In genomic region chr7:124249838-124250237, GRCm38 (mm10) we compare ENCODE assay signal across 17 mouse cellular contexts.
DNase-seq lines count a peak whose midpoint lies in the region; ATAC-seq and TF ChIP-seq lines count a peak whose summit lies in the region.
"Had no signal": no experiment of that assay in that cellular context is flagged by ENCODE, and none has a peak within 500 bp of the region (broad histone marks: within the 10 kb centered on the region; RNA-seq: fewer than 3 reads in every experiment).

No protein-coding gene starts in this region.

- 62% methylated on average over 3 of the region's 3 CpGs for WGBS in midbrain, embryonic 15.5 days
- WGBS in midbrain, embryonic 10.5 days, result 89% methylated on average over 3 of the region's 3 CpGs

- no peak overlapping the region for H3K27ac ChIP-seq in midbrain, embryonic 15.5 days
- no peak overlapping the region for H3K27ac ChIP-seq in midbrain, embryonic 10.5 days (replicated peaks)
- H3K27ac ChIP-seq in layer of hippocampus, adult 2 months, result no peak overlapping the region
- H3K27ac ChIP-seq: embryonic facial prominence, embryonic 10.5 days; embryonic facial prominence, embryonic 12.5 days; forebrain, embryonic 13.5 days; forebrain, embryonic 15.5 days had no signal

- H3K36me3 ChIP-seq in midbrain, embryonic 15.5 days (replicated peaks), result no peaks in the 10 kb centered on the region
- no peaks in the 10 kb centered on the region for H3K36me3 ChIP-seq in midbrain, embryonic 10.5 days
- H3K36me3 ChIP-seq: embryonic facial prominence, embryonic 10.5 days; embryonic facial prominence, embryonic 12.5 days; forebrain, embryonic 15.5 days had no signal

- peak; percentile 66; the same call in 1 of the 2 replicates for ATAC-seq in midbrain, embryonic 15.5 days (replicated peaks)
- ATAC-seq: forebrain, postnatal 0 days had no signal

- H3K27me3 ChIP-seq in midbrain, embryonic 15.5 days (replicated peaks), result no peaks in the 10 kb centered on the region
- no peaks in the 10 kb centered on the region for H3K27me3 ChIP-seq in midbrain, embryonic 10.5 days (ENCODE audit: low read depth, poor library complexity, severe bottlenecking)
- H3K27me3 ChIP-seq: embryonic facial prominence, embryonic 12.5 days; forebrain, embryonic 13.5 days; forebrain, embryonic 15.5 days had no signal

- H3K4me3 ChIP-seq in midbrain, embryonic 15.5 days, result no peak overlapping the region
- no peak overlapping the region for H3K4me3 ChIP-seq in midbrain, embryonic 10.5 days
- H3K4me3 ChIP-seq in layer of hippocampus, adult 2 months, result no peak overlapping the region
- H3K4me3 ChIP-seq: embryonic facial prominence, embryonic 10.5 days; embryonic facial prominence, embryonic 12.5 days; forebrain, embryonic 13.5 days; forebrain, embryonic 15.5 days had no signal

- no peak for DNase-seq in midbrain, embryonic 10.5 days (ENCODE audit: low spot score)
- peak; percentile 34 for DNase-seq in retina, postnatal 1 day
- DNase-seq in retina, embryonic 14.5 days (ENCODE audit: low spot score), result no peak
- no peak for DNase-seq in layer of hippocampus, adult 2 months (ENCODE audit: low spot score in 2 of 2)
- DNase-seq: adrenal gland, adult 2 months; adrenal gland, postnatal 10 days; adrenal gland, postnatal 25 days; cerebellum, adult 11-12 months; cerebellum, adult 2 months; cerebellum, adult 9-10 months; cerebellum, postnatal 25 days; forebrain, postnatal 0 days had no signal

- no peak for TF ChIP-seq CTCF in layer of hippocampus, adult 2 months (conservative IDR thresholded peaks at IDR 0.05)

- no peak overlapping the region for H3K9ac ChIP-seq in midbrain, embryonic 15.5 days
- H3K9ac ChIP-seq: embryonic facial prominence, embryonic 12.5 days; forebrain, embryonic 13.5 days; forebrain, embryonic 15.5 days; forebrain, postnatal 0 days had no signal

- H3K9me3 ChIP-seq in midbrain, embryonic 15.5 days, result no peaks in the 10 kb centered on the region
- no peaks in the 10 kb centered on the region for H3K9me3 ChIP-seq in midbrain, embryonic 10.5 days (replicated peaks)
- H3K9me3 ChIP-seq: embryonic facial prominence, embryonic 10.5 days; embryonic facial prominence, embryonic 12.5 days; forebrain, embryonic 13.5 days; forebrain, embryonic 15.5 days had no signal

- H3K4me1 ChIP-seq in midbrain, embryonic 15.5 days, result no peaks in the 10 kb centered on the region
- H3K4me1 ChIP-seq in midbrain, embryonic 10.5 days, result no peaks in the 10 kb centered on the region
- H3K4me1 ChIP-seq: embryonic facial prominence, embryonic 10.5 days; embryonic facial prominence, embryonic 12.5 days; forebrain, embryonic 13.5 days; forebrain, embryonic 15.5 days had no signal

- no peak overlapping the region for H3K4me2 ChIP-seq in midbrain, embryonic 15.5 days
- H3K4me2 ChIP-seq: embryonic facial prominence, embryonic 12.5 days; forebrain, embryonic 13.5 days; forebrain, embryonic 15.5 days had no signal
